Mouse (Mus musculus) megakaryocyte, embryonic 14.5 days (primary cell): ENCODE measurements around the gene Poglut1.

Experiments used
- FLI1 ChIP-seq: IDR thresholded peaks from 2 replicates; pipeline ENCODE4 v1.6.1; 2012; ENCODE audit warnings: low read length, inconsistent platforms, mixed read lengths
- GATA1 ChIP-seq: IDR thresholded peaks from 3 replicates; pipeline ENCODE4 v1.6.1; 2012; ENCODE audit warnings: mixed read lengths, low read length, inconsistent platforms, borderline replicate concordance

- TF ChIP-seq FLI1 (no peak), GATA1 (no peak)
These were observed 49.1 kb upstream of the Poglut1 start for GRCm38 (mm10) chr16:38598986-38599680.
